Mouse (Mus musculus): ENCODE results near the gene BC055324. TPM values are rescaled to one million over a fixed set of nuclear protein-coding genes. Genes with fewer than 3 reads are reported as not detected.

Gene BC055324
- polyA plus RNA-seq, 1 experiment from 2014 or later = 27.7 TPM

- no peak for ATAC-seq (replicated peaks; ENCODE audit: low FRiP score)
- Histone ChIP-seq H3K36me3 (0 out of 2 replicates have a peak, but pooled peaks cover under 1% of the 10 kb centered on the region), H3K27ac (no peak overlapping the region), H3K9me3 (replicated peaks) (no peaks in the 10 kb centered on the region), H3K4me1 (no peaks in the 10 kb centered on the region), H3K27me3 (no peaks in the 10 kb centered on the region), H3K4me2 (no peak overlapping the region), H3K4me3 (replicated peaks) (no peak overlapping the region), H3K9ac (no peak overlapping the region)
- 75% methylated on average over 6 of the region's 6 CpGs for WGBS
These were observed 7.3 kb upstream of the BC055324 start for GRCm38 (mm10) chr1:164001831-164002452.

- Histone ChIP-seq H3K4me1 (peaks cover 10% of the 10 kb centered on the region), H3K4me2 (peak overlapping the region; percentile 62), H3K27me3 (no peaks in the 10 kb centered on the region), H3K9ac (peak overlapping the region; percentile 70), H3K27ac (no peak overlapping the region), H3K9me3 (replicated peaks) (no peaks in the 10 kb centered on the region), H3K4me3 (replicated peaks) (peak overlapping the region; percentile 74), H3K36me3 (0 out of 2 replicates have a peak, but pooled peaks cover 5% of the 10 kb centered on the region)
- 61% methylated on average over 2 of the region's 2 CpGs for WGBS
- ATAC-seq (replicated peaks; ENCODE audit: low FRiP score) = no peak
These were observed 965 bp upstream of the BC055324 start for GRCm38 (mm10) chr1:163995609-163995913.

- Histone ChIP-seq H3K4me3 (replicated peaks) (peak overlapping the region; percentile 74), H3K9me3 (replicated peaks) (no peaks in the 10 kb centered on the region), H3K4me1 (peaks cover 10% of the 10 kb centered on the region), H3K36me3 (0 out of 2 replicates have a peak, but pooled peaks cover 5% of the 10 kb centered on the region), H3K27ac (peak overlapping the region; percentile 73; the same call in 1 of the 2 replicates), H3K27me3 (no peaks in the 10 kb centered on the region), H3K9ac (peak overlapping the region; percentile 70), H3K4me2 (peak overlapping the region; percentile 62)
- WGBS = 1% methylated on average over 38 of the region's 38 CpGs
- peak; percentile 50 for ATAC-seq (replicated peaks; ENCODE audit: low FRiP score)
These were observed 349 bp downstream of the BC055324 start for GRCm38 (mm10) chr1:163994173-163994720.

- Histone ChIP-seq H3K27me3 (no peaks in the 10 kb centered on the region), H3K36me3 (peaks cover 14% of the 10 kb centered on the region; the same call in 1 of the 2 replicates), H3K4me3 (replicated peaks) (no peak overlapping the region), H3K4me1 (peaks cover 10% of the 10 kb centered on the region), H3K9me3 (replicated peaks) (no peaks in the 10 kb centered on the region), H3K9ac (no peak overlapping the region), H3K4me2 (no peak overlapping the region), H3K27ac (peak overlapping the region; percentile 6; the same call in 1 of the 2 replicates)
- 65% methylated on average over 4 of the region's 4 CpGs for WGBS
- ATAC-seq (replicated peaks; ENCODE audit: low FRiP score) = 0 out of 2 replicates have a peak, but pooled peaks have one; percentile 20
These were observed 2.2 kb downstream of the BC055324 start for GRCm38 (mm10) chr1:163992371-163992770.

- H3K27ac ChIP-seq = no peak overlapping the region
- ATAC-seq (replicated peaks; ENCODE audit: low FRiP score) = no peak
- H3K36me3 ChIP-seq = peaks cover 43% of the 10 kb centered on the region
- 71% methylated on average over 1 of the region's 1 CpGs for WGBS
- no peaks in the 10 kb centered on the region for H3K9me3 ChIP-seq (replicated peaks)
- no peak overlapping the region for H3K9ac ChIP-seq
- H3K27me3 ChIP-seq = no peaks in the 10 kb centered on the region
- no peak overlapping the region for H3K4me2 ChIP-seq
- H3K4me1 ChIP-seq = no peaks in the 10 kb centered on the region
- H3K4me3 ChIP-seq (replicated peaks) = no peak overlapping the region
These were observed 18.1 kb downstream of the BC055324 start for GRCm38 (mm10) chr1:163976515-163976914.

- H3K36me3 ChIP-seq = peaks cover 41% of the 10 kb centered on the region
- no peak overlapping the region for H3K4me3 ChIP-seq (replicated peaks)
- ATAC-seq (replicated peaks; ENCODE audit: low FRiP score) = no peak
- WGBS = 93% methylated on average over 2 of the region's 2 CpGs
- H3K4me1 ChIP-seq = no peaks in the 10 kb centered on the region
- no peaks in the 10 kb centered on the region for H3K27me3 ChIP-seq
- no peaks in the 10 kb centered on the region for H3K9me3 ChIP-seq (replicated peaks)
- no peak overlapping the region for H3K4me2 ChIP-seq
- no peak overlapping the region for H3K27ac ChIP-seq
- no peak overlapping the region for H3K9ac ChIP-seq
These were observed 19.5 kb downstream of the BC055324 start for GRCm38 (mm10) chr1:163975088-163975487.

GRCm38 (mm10) chr1:163974471-163974870 lies 20.1 kb downstream of the BC055324 start:
- Histone ChIP-seq H3K27me3 (no peaks in the 10 kb centered on the region), H3K27ac (no peak overlapping the region), H3K9ac (no peak overlapping the region), H3K4me2 (no peak overlapping the region), H3K9me3 (replicated peaks) (no peaks in the 10 kb centered on the region), H3K4me3 (replicated peaks) (no peak overlapping the region), H3K4me1 (no peaks in the 10 kb centered on the region), H3K36me3 (peaks cover 38% of the 10 kb centered on the region)
- ATAC-seq (replicated peaks; ENCODE audit: low FRiP score) = no peak
- WGBS = 59% methylated on average over 1 of the region's 1 CpGs

- no peak overlapping the region for H3K9ac ChIP-seq
- no peaks in the 10 kb centered on the region for H3K27me3 ChIP-seq
- no peaks in the 10 kb centered on the region for H3K9me3 ChIP-seq (replicated peaks)
- no peak for ATAC-seq (replicated peaks; ENCODE audit: low FRiP score)
- H3K4me2 ChIP-seq = no peak overlapping the region
- no peaks in the 10 kb centered on the region for H3K4me1 ChIP-seq
- no peak overlapping the region for H3K4me3 ChIP-seq (replicated peaks)
- 92% methylated on average over 10 of the region's 10 CpGs for WGBS
- H3K36me3 ChIP-seq = peaks cover 63% of the 10 kb centered on the region
- H3K27ac ChIP-seq = no peak overlapping the region
These were observed 30.4 kb downstream of the BC055324 start for GRCm38 (mm10) chr1:163964008-163964689.

GRCm38 (mm10) chr1:163958036-163958435 lies 36.6 kb downstream of the BC055324 start:
- ATAC-seq (replicated peaks; ENCODE audit: low FRiP score) = no peak
- Histone ChIP-seq H3K36me3 (peaks cover 74% of the 10 kb centered on the region), H3K4me3 (replicated peaks) (no peak overlapping the region), H3K27me3 (no peaks in the 10 kb centered on the region), H3K4me2 (no peak overlapping the region), H3K9ac (no peak overlapping the region), H3K4me1 (no peaks in the 10 kb centered on the region), H3K27ac (no peak overlapping the region), H3K9me3 (replicated peaks) (no peaks in the 10 kb centered on the region)
- WGBS = 91% methylated on average over 3 of the region's 3 CpGs

GRCm38 (mm10) chr1:163953396-163953795 lies 41.2 kb downstream of the BC055324 start:
- Histone ChIP-seq H3K27me3 (no peaks in the 10 kb centered on the region), H3K4me1 (no peaks in the 10 kb centered on the region), H3K9ac (no peak overlapping the region), H3K9me3 (replicated peaks) (no peaks in the 10 kb centered on the region), H3K36me3 (peaks cover 85% of the 10 kb centered on the region), H3K4me2 (no peak overlapping the region), H3K27ac (no peak overlapping the region), H3K4me3 (replicated peaks) (no peak overlapping the region)
- WGBS = 89% methylated on average over 2 of the region's 2 CpGs
- ATAC-seq (replicated peaks; ENCODE audit: low FRiP score) = no peak

GRCm38 (mm10) chr1:163942056-163942455 lies 52.5 kb downstream of the BC055324 start:
- Histone ChIP-seq H3K4me3 (replicated peaks) (no peak overlapping the region), H3K36me3 (peaks cover 95% of the 10 kb centered on the region), H3K27me3 (no peaks in the 10 kb centered on the region), H3K4me1 (no peaks in the 10 kb centered on the region), H3K9ac (no peak overlapping the region), H3K27ac (no peak overlapping the region), H3K9me3 (replicated peaks) (no peaks in the 10 kb centered on the region), H3K4me2 (no peak overlapping the region)
- WGBS = 60% methylated on average over 6 of the region's 6 CpGs
- ATAC-seq (replicated peaks; ENCODE audit: low FRiP score) = no peak

GRCm38 (mm10) chr1:163934591-163934990 lies 60.0 kb downstream of the BC055324 start:
- H3K27me3 ChIP-seq = no peaks in the 10 kb centered on the region
- 86% methylated on average over 2 of the region's 2 CpGs for WGBS
- no peak for ATAC-seq (replicated peaks; ENCODE audit: low FRiP score)

More at GRCm38 (mm10) chr1:163934591-163934990, 60.0 kb downstream of the BC055324 start:
- Histone ChIP-seq H3K4me3 (replicated peaks) (no peak overlapping the region), H3K4me2 (no peak overlapping the region), H3K36me3 (peaks cover 61% of the 10 kb centered on the region), H3K27ac (no peak overlapping the region), H3K9ac (no peak overlapping the region), H3K4me1 (peaks cover 13% of the 10 kb centered on the region), H3K9me3 (replicated peaks) (no peaks in the 10 kb centered on the region)
